Mouse (Mus musculus) cerebellum, postnatal 4 days (tissue): ENCODE data around the gene Clec10a.

ENCODE experiments used
- DNase-seq, 2 experiments: peaks; one replicate each; pipeline ENCODE4 v3.0.0; 2022; ENCODE audit warnings: low spot score in 2 of 2, mixed read lengths in 1 of 2

Clec10a gene

GRCm38 (mm10) chr11:70180496-70180895 is 24.5 kb downstream of the Clec10a start:
- DNase-seq: no peak

GRCm38 (mm10) chr11:70185120-70185519 is 29.1 kb downstream of the Clec10a start:
- no peak for DNase-seq

- no peak for DNase-seq
Measured at GRCm38 (mm10) chr11:70189319-70190134, 33.5 kb downstream of the Clec10a start.

- no peak for DNase-seq
Measured at GRCm38 (mm10) chr11:70191188-70191587, 35.2 kb downstream of the Clec10a start.

- DNase-seq: no peak
Measured at GRCm38 (mm10) chr11:70192157-70192556, 36.2 kb downstream of the Clec10a start.

- no peak for DNase-seq
Measured at GRCm38 (mm10) chr11:70193354-70194285, 37.6 kb downstream of the Clec10a start.

- DNase-seq: no peak
Measured at GRCm38 (mm10) chr11:70198332-70198731, 42.3 kb downstream of the Clec10a start.

- DNase-seq: no peak
Measured at GRCm38 (mm10) chr11:70199107-70199506, 43.1 kb downstream of the Clec10a start.

GRCm38 (mm10) chr11:70200036-70200608 is 44.1 kb downstream of the Clec10a start:
- no peak for DNase-seq

GRCm38 (mm10) chr11:70201691-70202090 is 45.7 kb downstream of the Clec10a start:
- peak; percentile 76 to 87 for DNase-seq

GRCm38 (mm10) chr11:70206801-70207200 is 50.8 kb downstream of the Clec10a start:
- DNase-seq: no peak

GRCm38 (mm10) chr11:70207283-70207682 is 51.3 kb downstream of the Clec10a start:
- DNase-seq: no peak

- DNase-seq: no peak
Measured at GRCm38 (mm10) chr11:70208778-70209388, 52.9 kb downstream of the Clec10a start.

- DNase-seq: no peak
Measured at GRCm38 (mm10) chr11:70210681-70211080, 54.7 kb downstream of the Clec10a start.

- peak in 1 of 2 experiments; percentile 15 for DNase-seq
Measured at GRCm38 (mm10) chr11:70211972-70212371, 56.0 kb downstream of the Clec10a start.

- DNase-seq: no peak
Measured at GRCm38 (mm10) chr11:70212423-70212822, 56.4 kb downstream of the Clec10a start, which contains the start of gene Slc16a11. TSS of gene Slc16a11 (plus strand) at chr11:70212752.

GRCm38 (mm10) chr11:70212896-70213295 is 56.9 kb downstream of the Clec10a start:
- peak in 1 of 2 experiments; percentile 69 for DNase-seq

- no peak for DNase-seq
Measured at GRCm38 (mm10) chr11:70213736-70214135, 57.7 kb downstream of the Clec10a start.

- no peak for DNase-seq
Measured at GRCm38 (mm10) chr11:70214191-70214855, 58.3 kb downstream of the Clec10a start.

- DNase-seq: no peak
Measured at GRCm38 (mm10) chr11:70214856-70215209, 58.8 kb downstream of the Clec10a start.

- DNase-seq: no peak
Measured at GRCm38 (mm10) chr11:70215301-70215700, 59.3 kb downstream of the Clec10a start.
